Mouse (Mus musculus) spleen, postnatal 4 days (tissue): ENCODE data around the gene Fam243.
A peak's percentile ranks its signal among the peaks of the same experiment; 100 is the strongest.

Experiments used
- DNase-seq, 2 experiments: peaks; one replicate each; pipeline ENCODE4 v3.0.0; 2022; ENCODE audit warnings: low spot score in 2 of 2

Gene Fam243

DNA sequence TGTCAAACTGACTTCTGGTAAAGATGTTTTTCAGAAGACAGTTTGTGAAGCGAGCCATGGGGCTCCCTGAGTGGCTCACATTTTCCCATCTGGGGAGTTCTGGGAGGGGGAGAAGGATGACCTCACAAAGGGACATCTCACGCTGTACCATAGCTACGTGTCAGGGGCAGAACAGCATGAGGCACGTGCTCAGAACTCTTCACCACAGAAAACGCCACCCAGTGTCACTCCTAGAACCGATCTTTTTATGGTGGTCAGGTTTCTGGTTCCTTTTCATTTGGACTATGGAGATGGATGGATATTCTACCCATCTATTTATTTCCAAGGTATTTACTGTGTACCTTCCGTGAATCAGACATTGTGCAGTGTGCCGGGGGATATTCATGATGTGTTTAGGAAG is at the start of gene Fam243:
Gene Fam243 (minus strand): TSS at position 101 of the 400 bp plus-strand sequence.
- no peak for DNase-seq

DNA sequence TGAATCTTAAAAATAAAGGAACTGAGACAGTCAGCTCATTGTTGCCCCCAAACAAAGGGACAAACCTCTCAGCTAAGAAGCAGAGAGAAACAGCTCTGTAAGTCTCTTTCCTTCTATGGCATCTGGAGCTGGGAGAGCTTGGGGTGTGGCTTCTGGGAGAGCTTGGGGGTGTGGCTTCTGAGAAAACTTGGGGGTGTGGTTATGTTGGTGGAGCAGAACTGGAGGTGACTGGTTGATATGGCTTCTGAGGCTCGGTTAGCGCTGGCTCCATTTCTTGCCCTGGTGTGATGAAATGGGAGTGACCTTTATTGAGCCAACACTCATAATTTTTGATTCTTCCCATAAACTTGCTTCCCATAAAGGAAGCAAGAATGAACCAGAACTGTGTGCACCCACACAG is 48.0 kb upstream of the Fam243 start:
- no peak for DNase-seq

DNA sequence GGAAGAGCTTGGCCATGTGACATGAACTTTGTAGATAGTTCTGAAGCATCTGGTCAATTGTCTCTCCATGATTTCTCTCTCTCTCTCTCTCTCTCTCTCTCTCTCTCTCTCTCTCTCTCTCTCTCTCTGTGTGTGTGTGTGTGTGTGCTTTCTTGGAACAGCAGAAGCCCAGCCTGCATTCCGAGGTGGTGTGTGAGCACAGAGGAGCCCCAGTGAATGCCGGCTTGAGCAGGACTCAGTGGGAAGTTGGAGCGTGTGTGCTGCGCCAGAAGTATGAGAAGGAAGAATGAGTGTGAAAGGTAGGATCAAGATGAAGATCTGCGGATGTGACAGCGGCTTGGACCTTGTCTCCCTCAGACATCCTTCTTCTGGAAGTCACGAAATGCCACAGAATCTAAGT is 44.2 kb upstream of the Fam243 start:
- no peak for DNase-seq

DNA sequence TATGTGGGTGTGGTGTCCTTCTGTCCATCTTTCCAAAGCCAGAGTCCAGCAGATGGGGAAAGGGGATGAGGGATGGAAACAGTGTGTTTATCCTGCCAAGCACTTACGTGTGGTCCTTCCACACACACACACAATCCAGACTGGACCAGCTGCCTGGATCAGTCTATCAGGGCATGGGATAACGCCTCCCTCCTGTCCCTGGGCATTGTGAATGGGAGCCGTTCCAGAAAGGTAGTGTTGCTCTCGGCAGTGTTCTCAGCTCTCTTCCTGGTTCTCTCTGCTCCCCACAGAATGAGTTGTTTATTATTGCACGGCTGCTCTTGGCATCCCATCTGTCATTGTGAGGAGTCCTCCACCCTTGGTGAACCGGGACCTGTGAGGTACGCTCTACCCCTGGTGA is 39.5 kb upstream of the Fam243 start:
- no peak for DNase-seq

DNA sequence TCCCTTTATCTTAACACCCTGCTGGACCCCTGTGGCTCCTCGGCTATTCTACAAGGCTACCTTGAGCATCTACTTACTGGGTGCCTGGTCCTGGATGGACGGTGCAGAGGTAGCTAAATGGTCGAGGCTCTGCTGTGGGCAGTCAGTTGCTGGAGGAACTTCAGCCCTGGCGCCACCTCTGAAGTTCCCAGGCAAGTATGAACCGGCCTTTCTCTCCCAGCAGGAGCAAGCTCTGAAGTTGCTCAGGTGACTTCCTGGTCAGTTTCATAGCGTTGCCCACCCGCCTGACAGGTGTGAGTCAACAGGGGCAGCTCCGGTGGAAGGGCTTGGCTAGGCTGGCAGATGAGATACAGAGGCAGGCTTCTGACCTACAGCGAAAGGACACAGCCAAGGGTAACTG is 38.0 kb upstream of the Fam243 start, which contains the start of gene Kcne1:
Gene Kcne1 (minus strand): TSS at position 240 of the 400 bp plus-strand sequence.
- DNase-seq, result no peak

DNA sequence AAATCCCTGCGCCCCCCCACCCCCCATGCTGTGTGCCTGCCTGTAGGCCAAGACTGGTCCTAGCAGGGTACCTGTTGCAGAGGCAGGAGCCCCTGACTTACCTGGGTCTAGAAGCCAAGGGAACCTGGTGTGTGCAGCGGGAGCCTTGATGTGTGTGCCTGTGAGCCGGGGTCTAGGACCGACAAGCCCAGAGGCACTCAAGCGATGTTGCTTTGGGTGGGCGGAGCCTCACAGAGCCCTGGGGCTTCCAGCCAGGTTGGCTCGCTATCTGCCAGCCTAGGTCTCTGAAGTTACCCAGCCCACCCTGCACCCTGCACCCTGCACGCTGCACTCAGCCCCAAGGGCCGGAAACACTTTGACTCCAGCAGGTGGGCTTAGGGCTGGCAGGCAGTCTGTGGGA is 37.5 kb upstream of the Fam243 start:
- no peak for DNase-seq

DNA sequence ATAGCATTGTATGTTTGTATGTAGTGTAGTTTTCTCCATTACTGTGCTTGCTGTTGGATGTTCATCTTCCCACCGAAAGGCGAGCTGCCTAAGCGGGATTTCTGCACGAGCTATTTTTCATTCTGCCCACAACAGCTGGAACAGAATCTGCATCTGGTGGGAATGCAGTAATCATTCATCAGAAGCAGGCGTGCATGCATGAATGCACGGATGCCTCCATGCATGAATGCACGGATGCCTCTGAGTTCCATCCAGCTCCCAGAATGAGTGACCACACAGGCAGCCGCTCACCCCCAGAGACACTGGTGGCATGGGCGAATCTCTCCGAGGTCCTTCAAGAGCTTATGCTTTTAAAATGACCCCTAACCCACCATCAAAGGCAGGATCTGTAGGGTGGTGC is 36.3 kb upstream of the Fam243 start:
- DNase-seq, result no peak

DNA sequence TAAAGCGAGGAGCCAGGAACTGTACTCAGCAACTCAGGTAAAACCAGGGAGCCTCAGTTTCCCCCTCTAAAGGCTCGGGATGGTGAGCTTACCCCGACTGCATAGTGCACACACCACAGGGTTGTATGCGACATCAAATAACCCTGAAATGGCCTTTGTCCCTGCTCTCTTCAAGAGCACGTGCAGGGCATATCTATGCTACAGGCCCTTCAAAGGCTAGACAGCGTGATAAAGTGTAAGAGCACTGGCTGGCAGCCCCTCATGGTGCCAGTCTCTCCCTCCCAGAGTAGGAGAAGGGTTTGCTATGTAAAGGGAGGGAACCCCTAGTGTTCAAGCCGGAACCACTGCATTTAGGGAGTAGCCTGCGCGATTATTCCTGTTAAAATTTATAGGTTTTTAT is 35.8 kb upstream of the Fam243 start:
- no peak for DNase-seq

DNA sequence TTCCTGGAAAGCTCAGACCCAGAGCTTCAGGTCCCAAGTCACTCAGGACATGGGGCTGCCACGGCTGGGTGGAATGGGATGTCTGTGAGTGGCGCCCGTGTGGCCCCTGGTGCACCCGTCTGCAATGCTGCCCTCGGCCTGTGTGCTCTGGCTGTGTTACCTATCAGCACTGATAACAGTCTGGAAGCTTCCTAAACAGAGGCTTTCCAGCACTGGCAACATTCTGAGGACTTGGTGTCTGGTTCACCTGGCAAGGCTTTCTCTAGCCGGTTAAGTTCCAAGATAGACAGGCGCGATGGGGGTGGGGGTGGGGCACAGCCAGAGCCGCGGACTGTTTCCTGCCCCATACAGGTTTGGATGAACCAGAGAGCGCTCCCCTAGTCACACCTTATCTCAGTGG is 34.7 kb upstream of the Fam243 start:
- DNase-seq, result no peak

DNA sequence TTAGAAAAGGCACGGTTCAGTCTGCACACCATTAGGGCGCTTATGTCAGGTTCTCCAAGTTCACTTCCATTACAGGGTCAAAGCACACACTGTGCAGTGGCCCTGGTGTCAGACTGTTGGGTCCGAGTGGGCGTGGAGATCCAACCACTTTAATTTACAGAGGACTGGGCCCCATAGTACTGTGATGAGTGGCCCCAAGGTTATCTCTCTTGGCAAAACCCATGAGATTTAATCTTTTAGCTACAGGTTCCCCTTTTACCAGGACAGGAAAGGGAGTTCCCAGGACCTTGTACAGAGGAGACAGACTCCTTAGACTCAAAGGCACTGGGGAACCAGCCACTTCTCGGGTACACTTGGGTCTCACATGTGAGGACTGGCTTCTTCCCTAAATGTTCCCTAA is 34.1 kb upstream of the Fam243 start:
- no peak for DNase-seq

DNA sequence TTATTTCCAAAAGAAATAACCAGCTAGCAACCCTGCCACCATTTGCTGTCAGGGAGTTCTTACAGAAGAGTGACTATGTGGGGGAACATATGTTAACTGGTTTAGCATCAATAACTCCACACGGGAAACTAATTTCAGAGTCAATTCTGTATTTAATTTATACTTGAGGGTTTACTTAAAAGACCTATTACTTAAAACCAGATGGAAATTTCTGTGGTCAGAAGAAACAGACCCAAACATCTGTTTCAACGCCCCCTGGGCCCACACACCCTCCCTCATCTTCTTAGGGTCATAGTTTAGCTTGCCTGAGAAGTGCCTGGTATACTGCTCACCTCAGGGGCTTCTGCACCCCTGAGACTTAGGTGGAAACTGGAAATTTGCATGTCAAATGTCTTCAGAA is 32.7 kb upstream of the Fam243 start:
- no peak for DNase-seq

DNA sequence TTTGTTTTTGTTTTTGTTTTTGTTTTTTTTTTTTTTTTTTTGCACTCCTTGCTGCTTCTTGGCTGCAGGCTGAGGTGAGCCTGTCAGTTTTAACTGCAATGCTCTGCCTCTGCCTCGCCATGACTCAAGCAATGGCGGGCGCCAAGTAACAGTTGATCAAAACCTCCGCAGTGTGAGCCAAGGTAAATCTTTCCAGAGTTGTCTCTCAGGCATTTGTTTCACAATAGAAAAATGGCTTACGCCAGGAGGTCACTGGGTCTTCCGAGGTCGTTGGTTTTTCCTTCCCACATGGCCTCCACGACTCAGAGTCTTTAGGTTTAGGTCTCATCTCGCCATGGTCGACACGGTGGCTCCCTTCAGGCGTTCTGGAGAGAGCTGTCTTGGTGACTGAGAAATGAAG is 32.1 kb upstream of the Fam243 start:
- no peak for DNase-seq

DNA sequence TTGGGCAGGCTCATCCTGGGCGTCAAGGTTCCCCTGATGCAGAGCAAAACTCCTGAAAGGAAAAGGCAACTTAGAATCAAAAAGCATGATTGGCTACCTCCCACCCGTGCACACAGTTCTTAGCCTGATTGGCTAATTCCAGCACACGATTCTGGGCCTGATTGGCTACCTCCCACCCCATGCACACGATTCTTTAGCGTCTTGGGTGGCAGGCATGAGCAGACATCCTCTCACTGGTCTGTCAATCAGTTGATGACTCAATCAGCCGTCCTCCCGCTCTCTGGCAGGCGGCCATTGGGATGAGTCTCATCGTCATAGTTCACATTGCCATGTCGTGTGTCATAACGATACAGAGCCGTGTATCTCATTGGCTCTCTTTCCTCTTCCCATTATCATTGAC is 27.7 kb upstream of the Fam243 start:
- DNase-seq, result no peak

DNA sequence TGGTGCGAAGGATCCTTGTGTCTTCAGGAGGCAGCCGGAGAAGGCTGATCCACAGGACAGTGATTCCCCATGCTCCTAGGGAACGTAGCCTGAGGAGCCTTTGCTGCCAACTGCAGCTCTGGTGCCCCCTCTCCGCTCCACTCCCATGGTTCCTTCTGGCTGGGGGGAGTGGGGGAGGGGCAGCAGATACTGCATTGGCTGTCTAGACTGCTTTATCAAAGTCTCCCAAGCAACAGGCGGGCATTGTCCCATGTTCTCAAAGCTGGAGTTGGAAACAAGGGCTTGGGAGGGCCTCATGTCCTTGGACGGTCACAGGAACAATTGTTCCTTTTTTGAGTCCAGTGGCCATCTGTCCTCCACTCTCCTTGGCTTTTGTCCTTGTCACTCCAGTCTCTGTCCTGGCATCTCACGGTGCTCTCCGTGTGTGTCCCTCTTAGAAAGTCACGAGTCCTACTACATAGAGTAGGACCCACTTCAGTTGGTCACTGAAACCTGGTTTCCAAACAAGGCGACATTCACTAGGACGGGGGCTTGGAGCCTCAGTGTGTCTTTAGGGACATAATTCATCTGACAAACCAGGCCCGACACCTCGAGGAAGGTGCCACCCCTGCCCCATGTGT is 25.2 kb upstream of the Fam243 start:
- no peak for DNase-seq

DNA sequence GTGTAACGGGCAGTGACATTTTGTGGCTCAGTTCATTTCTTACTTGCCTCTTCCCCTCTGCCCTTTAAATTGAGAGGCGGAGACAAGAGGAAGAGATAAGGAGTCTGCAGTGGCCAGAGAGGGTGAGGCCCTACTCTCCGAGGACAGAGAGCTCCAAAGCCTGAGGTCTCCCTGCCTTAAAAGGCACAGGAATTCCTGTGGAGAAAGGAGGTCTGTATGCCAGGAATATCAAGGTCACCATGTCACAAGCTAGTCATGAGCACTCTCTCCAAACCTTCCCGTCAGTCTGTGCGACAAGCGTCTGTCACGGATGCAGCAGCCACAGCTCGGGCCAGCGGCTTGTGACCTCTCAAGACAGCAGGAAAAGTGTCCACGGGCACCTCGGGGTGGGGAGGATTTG is 23.9 kb upstream of the Fam243 start:
- DNase-seq, result no peak

DNA sequence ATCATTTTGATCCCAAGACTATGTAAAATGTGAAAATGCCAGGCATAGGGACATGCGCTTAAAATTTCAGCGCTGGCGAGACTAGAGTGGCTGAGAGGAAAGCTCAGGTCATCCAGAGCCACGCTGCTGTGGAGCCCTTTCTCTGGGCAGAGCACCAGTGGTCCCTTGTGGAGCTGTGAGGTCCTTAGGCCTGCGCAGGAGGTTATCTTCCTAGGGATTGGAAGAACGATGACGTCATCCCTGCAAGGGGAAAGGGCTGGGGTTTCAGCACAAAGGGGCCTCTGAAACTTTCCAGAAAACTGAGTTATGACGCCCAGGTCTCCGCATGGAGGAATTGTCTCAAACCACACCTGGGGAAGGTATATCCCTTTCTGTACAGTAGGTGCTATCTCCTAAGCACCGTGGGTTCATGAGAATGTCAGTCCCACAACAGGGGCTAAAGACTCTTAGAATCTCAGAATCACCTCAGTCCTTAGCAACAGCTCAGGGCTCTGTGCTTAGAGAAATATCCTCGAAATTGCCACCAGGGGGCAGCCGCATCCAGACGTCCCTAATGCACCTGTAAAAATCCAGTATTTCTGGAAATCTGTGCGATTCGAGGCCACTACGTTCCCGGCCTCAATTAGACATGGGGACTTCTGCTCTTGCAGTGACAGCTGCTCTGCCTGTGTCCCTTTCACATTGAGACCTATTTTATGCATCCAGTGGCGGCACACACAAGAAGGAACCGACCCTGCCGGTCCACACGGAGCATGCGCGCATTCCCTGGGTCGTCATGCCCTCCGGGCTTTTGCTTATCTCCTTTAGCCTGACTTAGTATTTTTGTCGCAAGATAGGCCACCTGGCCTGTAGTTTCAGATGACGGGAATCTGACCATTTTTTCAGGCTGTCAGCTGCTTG is 19.6 kb upstream of the Fam243 start:
- peak; percentile 30 to 75 for DNase-seq

DNA sequence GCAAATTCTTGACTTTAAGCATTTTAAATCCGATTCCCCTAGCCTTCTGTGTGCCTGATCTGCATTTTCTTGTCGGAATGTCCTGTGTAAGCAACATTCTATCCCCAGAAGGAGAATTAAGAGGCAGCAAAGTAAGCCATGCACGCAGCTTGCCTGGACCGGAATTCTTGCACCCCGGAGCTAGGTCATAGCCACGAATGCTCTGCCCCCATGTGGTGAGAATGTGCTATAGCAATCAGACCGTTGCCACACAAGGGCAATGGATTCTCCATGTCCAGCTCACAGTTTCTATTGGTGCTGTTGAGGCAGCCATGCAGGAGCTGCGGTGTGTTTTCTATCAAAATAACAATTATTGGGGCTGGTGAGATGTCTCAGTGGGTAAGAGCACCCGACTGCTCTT is 15.0 kb upstream of the Fam243 start:
- DNase-seq, result peak; percentile 50 to 75

DNA sequence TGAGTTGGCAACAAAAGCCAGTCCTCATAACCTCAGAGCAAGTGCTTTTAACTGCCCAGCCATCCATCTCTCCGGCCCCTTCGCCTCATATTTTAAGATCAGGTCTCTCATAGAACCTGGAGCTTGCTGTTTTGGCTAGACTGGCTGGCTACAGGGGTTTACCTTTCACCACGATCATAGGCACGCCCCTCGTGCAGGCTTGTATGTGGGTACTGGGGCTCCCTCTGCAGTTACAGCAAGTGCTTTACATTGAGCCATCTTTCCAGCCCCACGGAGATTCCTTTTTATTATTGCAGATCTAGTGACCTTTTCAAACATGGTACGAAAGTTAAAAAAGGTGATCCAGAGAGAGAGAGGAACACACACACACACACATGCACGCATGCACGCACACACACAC is 13.4 kb upstream of the Fam243 start:
- no peak for DNase-seq

DNA sequence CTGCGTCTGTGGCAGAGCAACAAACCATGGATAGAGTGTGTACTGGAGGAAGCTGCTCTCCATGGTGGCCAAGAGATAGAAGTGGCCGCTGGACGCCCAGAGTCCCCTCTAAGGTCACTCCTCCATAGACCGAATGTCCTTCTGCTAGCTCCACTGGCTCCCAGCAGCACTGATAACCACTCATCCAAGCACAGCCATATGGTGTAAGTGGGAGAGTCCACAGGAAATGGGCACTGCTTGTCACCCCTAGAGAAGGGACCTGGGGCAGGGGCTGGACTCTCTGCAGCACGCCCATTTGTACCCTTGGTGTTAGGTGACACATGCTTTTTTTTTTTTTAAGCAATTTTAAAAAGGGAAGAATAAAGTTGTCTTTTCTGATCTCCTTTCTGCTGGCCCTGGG is 9.7 kb upstream of the Fam243 start:
- DNase-seq, result no peak

DNA sequence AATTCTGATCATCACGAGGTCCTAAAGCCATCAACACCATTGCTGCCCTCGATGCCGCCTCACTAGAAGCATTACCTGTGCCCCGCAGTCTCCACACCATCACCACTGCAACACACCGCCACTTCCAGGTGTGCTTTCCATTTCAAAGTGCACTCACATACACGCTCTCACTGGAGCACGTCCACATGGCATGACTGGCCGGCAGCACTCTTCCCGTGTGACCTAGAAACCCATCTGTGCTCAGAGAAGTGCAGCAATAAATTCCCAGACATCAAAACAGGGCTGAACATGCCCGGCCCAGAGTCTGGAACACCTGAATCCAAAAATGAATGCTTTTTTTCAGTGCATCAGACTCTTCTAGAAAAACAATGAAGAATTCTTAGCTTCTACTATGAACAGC is 6.7 kb upstream of the Fam243 start:
- no peak for DNase-seq

DNA sequence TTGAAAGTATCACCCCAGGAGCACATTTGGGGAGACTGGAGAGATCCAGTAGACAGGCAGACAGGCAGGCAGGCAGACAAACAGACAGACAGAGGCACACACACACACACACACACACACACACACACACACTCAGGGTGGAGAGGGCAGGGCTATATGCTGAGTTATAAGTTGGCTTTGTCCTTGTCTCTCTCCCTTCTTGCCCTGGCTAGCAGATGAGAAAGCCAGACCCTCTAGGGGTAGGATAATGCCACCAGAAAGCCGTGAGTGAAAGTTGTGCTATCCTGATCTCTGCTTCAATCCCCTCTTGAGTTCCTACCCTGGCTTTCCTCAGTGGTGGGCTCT is 3.8 kb upstream of the Fam243 start:
- no peak for DNase-seq

DNA sequence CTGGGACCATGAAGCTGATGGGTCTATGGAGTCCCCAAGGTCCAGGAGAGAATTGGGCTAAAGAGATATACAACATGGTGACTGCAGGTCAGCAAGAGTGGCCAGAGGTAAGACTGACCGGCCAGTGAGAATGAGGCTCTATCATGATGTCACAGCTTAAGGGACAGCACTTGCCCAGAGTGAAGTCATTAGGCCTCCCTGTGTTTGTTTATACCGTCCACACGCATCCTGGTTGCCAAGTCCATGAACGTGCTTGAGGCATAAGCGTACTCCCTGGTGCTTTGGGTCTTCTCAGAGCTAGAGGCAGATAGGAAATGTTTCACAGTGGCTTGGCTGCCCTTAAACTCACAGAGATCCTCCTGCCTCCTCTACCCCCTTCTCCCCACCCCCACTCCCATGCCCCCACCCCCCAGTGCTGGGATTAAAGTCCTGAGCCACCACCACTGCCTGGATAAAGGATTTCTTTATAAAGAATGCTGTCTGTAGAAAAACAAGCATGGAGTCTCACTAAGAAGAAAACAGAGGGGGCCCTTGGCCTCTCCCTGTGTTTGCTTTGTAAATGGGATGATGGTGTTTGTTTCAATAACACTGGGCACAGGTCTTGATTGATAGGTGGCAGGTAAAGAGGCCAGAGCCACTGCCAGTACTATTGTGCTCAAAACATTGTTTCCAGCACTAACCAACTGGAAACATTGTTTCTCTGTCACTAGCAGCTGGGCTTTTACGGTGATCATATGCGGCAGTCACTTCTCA is 3.2 kb upstream of the Fam243 start:
- no peak for DNase-seq

DNA sequence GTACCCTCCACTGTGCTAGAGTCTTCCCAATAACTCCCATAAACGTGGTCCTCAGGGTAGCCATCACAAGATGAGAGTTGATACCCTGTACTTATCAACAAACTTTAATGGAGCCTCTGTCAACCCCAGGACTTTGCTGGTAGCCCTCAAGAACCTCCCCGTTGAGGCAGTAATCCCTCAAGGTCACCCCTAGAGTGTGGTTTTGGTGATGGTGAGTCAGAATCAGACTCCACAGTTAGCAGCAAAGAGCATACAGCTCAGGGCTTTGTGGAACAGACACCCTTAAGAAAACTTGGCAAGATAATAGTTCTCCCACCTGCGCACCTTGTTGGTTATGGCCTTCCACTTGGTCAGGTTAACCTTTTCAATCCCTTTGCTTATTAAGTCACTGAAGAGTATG is 880 bp downstream of the Fam243 start:
- DNase-seq, result no peak
